ENCODE assay signal across 10 mouse cellular contexts in the genomic region with DNA sequence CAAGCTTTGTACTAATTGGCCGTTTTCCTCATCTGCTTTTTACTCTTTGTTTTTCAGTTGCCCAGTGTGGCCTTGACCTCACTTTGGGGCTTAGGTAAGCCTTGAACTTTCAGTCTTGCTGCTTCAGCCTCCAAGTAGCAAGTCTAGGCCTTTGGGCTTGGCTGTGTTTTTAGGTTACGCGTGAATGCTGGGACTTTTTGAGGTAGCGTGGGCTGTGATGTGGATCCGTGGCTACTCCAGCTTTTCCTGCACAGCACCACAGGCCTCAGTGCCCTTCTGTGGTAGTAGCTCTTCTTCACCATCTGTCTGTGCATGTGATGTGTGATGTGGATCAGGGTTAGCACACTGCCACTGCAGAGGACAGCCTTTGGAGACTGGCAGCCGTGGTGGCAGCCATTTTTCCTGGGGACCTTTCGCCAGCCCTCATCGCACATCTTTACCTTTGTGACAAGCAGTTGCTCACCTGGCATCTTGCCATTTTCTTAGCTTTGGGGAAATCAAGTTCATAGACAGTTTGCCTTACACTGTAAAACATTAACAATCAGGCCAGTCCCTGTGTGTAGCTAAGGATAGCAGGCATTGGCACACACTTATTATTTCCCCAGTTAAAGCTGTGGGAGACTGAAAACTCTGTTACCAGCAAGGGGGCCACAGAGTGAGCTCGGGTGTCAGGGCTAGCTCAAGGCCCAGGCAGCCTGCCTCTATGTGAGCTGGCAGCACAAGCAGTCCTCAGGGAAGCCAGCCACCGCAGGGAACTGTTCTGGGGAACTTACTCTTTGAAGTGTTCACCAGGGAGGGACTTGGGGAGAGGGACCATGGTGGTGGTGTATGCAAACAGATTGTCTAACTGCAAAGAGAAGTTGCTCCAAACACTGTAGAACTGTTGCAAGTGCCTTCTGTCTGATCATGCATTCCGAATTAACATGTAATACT.
A peak's percentile ranks its signal among the peaks of the same experiment; 100 is the strongest.
DNase-seq lines count a peak whose midpoint lies in the region; ATAC-seq and TF ChIP-seq lines count a peak whose summit lies in the region.
"Had no signal": no experiment of that assay in that cellular context is flagged by ENCODE, and none has a peak within 500 bp of the region (broad histone marks: within the 10 kb centered on the region; RNA-seq: fewer than 3 reads in every experiment).

No protein-coding gene starts in this region.

- H3K9me3 ChIP-seq in forebrain, embryonic 16.5 days (ENCODE audit: control insufficient read depth, low read length): no peaks in the 10 kb centered on the region
- H3K9me3 ChIP-seq in liver, postnatal 0 days (ENCODE audit: low read length): no peaks in the 10 kb centered on the region
- H3K9me3 ChIP-seq: lung, embryonic 15.5 days had no signal

- no peaks in the 10 kb centered on the region for H3K36me3 ChIP-seq in forebrain, embryonic 16.5 days (ENCODE audit: control insufficient read depth, insufficient read depth)
- no peaks in the 10 kb centered on the region for H3K36me3 ChIP-seq in liver, postnatal 0 days (replicated peaks; ENCODE audit: insufficient read depth, low read length)
- H3K36me3 ChIP-seq: lung, embryonic 15.5 days had no signal

- no peak overlapping the region for H3K4me3 ChIP-seq in left cerebral cortex, adult 2 months
- no peak overlapping the region for H3K4me3 ChIP-seq in forebrain, embryonic 16.5 days (replicated peaks; ENCODE audit: low read length)
- no peak overlapping the region for H3K4me3 ChIP-seq in liver, postnatal 0 days (ENCODE audit: low read depth, low read length)
- H3K4me3 ChIP-seq: lung, embryonic 15.5 days had no signal

- TF ChIP-seq EP300 in liver, postnatal 0 days (IDR thresholded peaks at IDR 0.05; ENCODE audit: low read depth): no peak

- no peak overlapping the region for H3K4me2 ChIP-seq in forebrain, embryonic 16.5 days (ENCODE audit: low read length)
- no peak overlapping the region for H3K4me2 ChIP-seq in liver, postnatal 0 days (ENCODE audit: low read depth, low read length)
- H3K4me2 ChIP-seq: lung, embryonic 15.5 days had no signal

- ATAC-seq in forebrain, embryonic 16.5 days: peak; percentile 43; the same call in 1 of the 2 replicates
- ATAC-seq in liver, postnatal 0 days: peak; percentile 73

- DNase-seq in adrenal gland, postnatal 10 days: peak; percentile 60
- no peak for DNase-seq in adrenal gland, postnatal 4 days (ENCODE audit: low spot score in 2 of 2)
- DNase-seq in left cerebral cortex, adult 2 months (ENCODE audit: extremely low spot score in 1 of 2, low spot score in 2 of 2): no peak
- no peak for DNase-seq in left cerebral cortex, adult 9 months (ENCODE audit: low spot score in 2 of 2)
- no peak for DNase-seq in liver, postnatal 0 days
- no peak for DNase-seq in ovary, postnatal 10 days (ENCODE audit: low spot score)
- no peak for DNase-seq in ovary, postnatal 36 days (ENCODE audit: low spot score)
- DNase-seq: cerebellum, postnatal 14 days had no signal

- no peak for TF ChIP-seq CTCF in left cerebral cortex, adult 2 months (IDR thresholded peaks at IDR 0.05)
- no peak for TF ChIP-seq CTCF in liver, postnatal 0 days (IDR thresholded peaks at IDR 0.05; ENCODE audit: low read depth)

- H3K4me1 ChIP-seq in forebrain, embryonic 16.5 days (replicated peaks; ENCODE audit: control insufficient read depth, insufficient read depth, low read length): peaks cover 46% of the 10 kb centered on the region
- H3K4me1 ChIP-seq in liver, postnatal 0 days (ENCODE audit: insufficient read depth): peaks cover 53% of the 10 kb centered on the region

- no peak overlapping the region for H3K9ac ChIP-seq in forebrain, embryonic 16.5 days (replicated peaks; ENCODE audit: low read depth, low read length)
- no peak overlapping the region for H3K9ac ChIP-seq in liver, postnatal 0 days (replicated peaks)
- H3K9ac ChIP-seq: lung, embryonic 15.5 days had no signal

- peak overlapping the region; percentile 54 for H3K27ac ChIP-seq in left cerebral cortex, adult 2 months
- H3K27ac ChIP-seq in forebrain, embryonic 16.5 days (ENCODE audit: low read length): peak overlapping the region; percentile 53; the same call in 1 of the 2 replicates
- peak overlapping the region; percentile 52 for H3K27ac ChIP-seq in liver, postnatal 0 days (ENCODE audit: low read depth)
- H3K27ac ChIP-seq: lung, embryonic 15.5 days had no signal

- intact Hi-C loops in left cerebral cortex, adult 2 months (cut with DNase I): no loop called here

- WGBS in forebrain, embryonic 16.5 days: 48% methylated on average over 11 of the region's 11 CpGs
- WGBS in liver, postnatal 0 days (ENCODE audit: insufficient replicate concordance): 68% methylated on average over 11 of the region's 11 CpGs

- no peaks in the 10 kb centered on the region for H3K27me3 ChIP-seq in forebrain, embryonic 16.5 days (replicated peaks; ENCODE audit: control insufficient read depth, insufficient read depth, low read length)
- H3K27me3 ChIP-seq in liver, postnatal 0 days (ENCODE audit: insufficient read depth, low read length): no peaks in the 10 kb centered on the region
- H3K27me3 ChIP-seq: lung, embryonic 15.5 days had no signal
